Mouse (Mus musculus) lung, postnatal 0 days (tissue): ENCODE measurements at regions not wholly inside any gene's neighbourhood (a gene's known extent, or its start where the extent isn't known, plus 50 kb on each side); places are given as distances from the start of the nearest gene placed in this dataset.

ENCODE experiments used
- ATAC-seq: fragments of 200-750 bp; cut with Nextera tagmentation; 2 replicates; pipeline ENCODE4 v1.8.0; 2017; ENCODE audit warnings: moderate library complexity
- DNase-seq: peaks from one replicate; pipeline ENCODE4 v3.0.0-alpha.2; 2016; ENCODE audit warnings: low spot score
- H3K27ac ChIP-seq: fragments of 300-500 bp; sonication (generic); 2 replicates; pipeline ENCODE4 v1.5.1; 2014; ENCODE audit warnings: antibody characterized with exemption, mild to moderate bottlenecking, low read length, mixed read lengths
- H3K27me3 ChIP-seq: fragments of 300-500 bp; sonication (generic); replicated peaks from 2 replicates; pipeline ENCODE4 v1.6.1; 2014; ENCODE audit warnings: low read length, mixed read lengths; ENCODE audit not compliant: insufficient read depth
- H3K36me3 ChIP-seq: fragments of 300-500 bp; sonication (generic); 2 replicates; pipeline ENCODE4 v1.6.1; 2014; ENCODE audit warnings: low read length, mixed read lengths; ENCODE audit not compliant: insufficient read depth
- H3K4me1 ChIP-seq: fragments of 300-500 bp; sonication (generic); 2 replicates; pipeline ENCODE4 v1.6.1; 2014; ENCODE audit warnings: antibody characterized with exemption, low read depth, low read length, mixed read lengths; ENCODE audit not compliant: insufficient read depth
- H3K4me2 ChIP-seq: fragments of 300-500 bp; sonication (generic); replicated peaks from 2 replicates; pipeline ENCODE4 v1.6.1; 2014; ENCODE audit warnings: low read depth, mild to moderate bottlenecking, low read length, moderate library complexity, mixed read lengths
- H3K4me3 ChIP-seq: fragments of 300-500 bp; sonication (generic); 2 replicates; pipeline ENCODE4 v1.5.1; 2014; ENCODE audit warnings: low read depth, low read length
- H3K9ac ChIP-seq: fragments of 300-500 bp; sonication (generic); replicated peaks from 2 replicates; pipeline ENCODE4 v1.6.1; 2014; ENCODE audit warnings: low read depth, mild to moderate bottlenecking
- H3K9me3 ChIP-seq: fragments of 300-500 bp; sonication (generic); 2 replicates; pipeline ENCODE4 v1.6.1; 2016; ENCODE audit warnings: low read length, mixed read lengths
- CTCF ChIP-seq: IDR thresholded peaks from 2 replicates; pipeline ENCODE4 v1.5.1; 2016; ENCODE audit warnings: antibody characterized with exemption, mild to moderate bottlenecking
- EP300 ChIP-seq: IDR thresholded peaks from 2 replicates; pipeline ENCODE4 v1.6.1; 2016; ENCODE audit warnings: antibody characterized with exemption, mild to moderate bottlenecking, control low read depth
- WGBS: fragments of 180-500 bp; shearing (Covaris S2); extraction: QIAGEN DNeasy Blood & Tissue Kit; methylation state at CpG from one replicate; pipeline ENCODE4 v1.1.7; 2014; 5-methylcytosine and 5-hydroxymethylcytosine counted together

DNA sequence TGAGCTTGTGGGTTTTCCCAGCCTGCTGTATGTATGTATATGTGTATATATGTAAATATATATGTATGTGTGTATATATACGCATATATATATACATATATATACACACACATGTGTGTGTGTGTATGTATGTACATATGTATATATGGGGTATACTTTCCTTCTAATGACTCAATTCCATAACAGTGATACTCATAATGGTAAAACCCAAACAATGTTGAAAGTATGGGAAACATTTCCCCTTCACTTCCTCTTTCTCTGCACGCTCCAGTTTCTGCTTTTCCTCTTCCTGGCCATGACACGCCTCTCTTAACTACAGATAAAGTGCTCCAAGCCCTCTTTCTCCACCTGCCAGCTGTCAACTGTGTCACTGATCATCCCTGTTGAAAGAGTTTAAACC is 110.1 kb upstream of the Gdf10 start:
- 42% methylated on average over 3 of the region's 3 CpGs for WGBS
- H3K4me2 ChIP-seq, result no peak overlapping the region
- no peak overlapping the region for H3K4me3 ChIP-seq
- ATAC-seq (no peak), DNase-seq (no peak)
- H3K27ac ChIP-seq, result no peak overlapping the region
- no peak overlapping the region for H3K9ac ChIP-seq
- no peaks in the 10 kb centered on the region for H3K9me3 ChIP-seq
- no peak for TF ChIP-seq EP300
- no peak for TF ChIP-seq CTCF
- peaks cover 3% of the 10 kb centered on the region; the same call in 1 of the 2 replicates for H3K4me1 ChIP-seq
- no peaks in the 10 kb centered on the region for H3K27me3 ChIP-seq
- no peaks in the 10 kb centered on the region for H3K36me3 ChIP-seq

DNA sequence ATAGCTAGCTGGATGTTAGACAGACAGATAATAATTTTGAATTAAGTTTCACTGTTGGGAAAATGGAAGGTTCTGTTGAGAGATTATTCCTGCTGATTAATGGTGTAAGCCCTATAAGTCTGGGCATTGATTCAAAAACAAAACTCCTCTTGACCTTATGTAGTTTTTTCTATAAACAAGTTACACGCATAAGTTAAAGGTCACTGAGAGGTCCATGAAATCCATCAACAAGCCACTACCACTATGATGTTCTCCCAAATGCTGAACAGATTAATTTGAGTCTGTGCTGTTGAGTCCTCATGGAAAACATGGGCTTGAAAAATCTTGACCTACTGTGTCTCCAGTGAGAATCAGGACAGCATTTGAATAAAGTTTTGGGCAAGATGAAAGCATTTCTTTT is 109.3 kb upstream of the Gdf10 start:
- DNase-seq, result peak; percentile 57
- no peak overlapping the region for H3K4me2 ChIP-seq
- H3K36me3 ChIP-seq, result no peaks in the 10 kb centered on the region
- H3K27ac ChIP-seq, result no peak overlapping the region
- TF ChIP-seq EP300, result peak; percentile 59
- TF ChIP-seq CTCF, result no peak
- ATAC-seq, result peak; percentile 54
- no peaks in the 10 kb centered on the region for H3K9me3 ChIP-seq
- no peaks in the 10 kb centered on the region for H3K27me3 ChIP-seq
- no peak overlapping the region for H3K9ac ChIP-seq
- 28% methylated on average over 1 of the region's 1 CpGs for WGBS
- no peak overlapping the region for H3K4me3 ChIP-seq
- no peaks in the 10 kb centered on the region for H3K4me1 ChIP-seq

DNA sequence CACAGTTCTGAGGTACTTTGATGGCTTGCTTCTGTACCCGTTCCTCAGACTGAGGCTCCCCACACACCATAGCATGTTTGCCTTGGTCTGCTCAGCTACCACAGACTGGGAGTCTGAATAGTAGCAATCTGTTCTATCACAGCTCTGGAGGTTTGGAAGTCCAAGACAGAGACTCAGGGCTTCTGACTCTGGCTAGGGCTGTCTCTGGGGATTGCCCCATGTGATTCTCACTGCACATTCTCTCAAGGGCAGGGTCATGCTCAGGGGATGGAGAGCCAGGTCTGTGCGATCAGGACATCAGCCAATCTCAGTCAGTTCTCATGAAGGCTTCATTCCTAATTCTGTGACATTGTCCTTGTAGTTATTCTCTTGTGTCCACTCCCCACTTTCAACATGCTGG is 108.8 kb upstream of the Gdf10 start:
- DNase-seq, result no peak
- no peak for ATAC-seq
- Histone ChIP-seq H3K27ac (no peak overlapping the region), H3K27me3 (no peaks in the 10 kb centered on the region), H3K4me1 (no peaks in the 10 kb centered on the region), H3K9ac (no peak overlapping the region), H3K4me2 (no peak overlapping the region), H3K9me3 (no peaks in the 10 kb centered on the region), H3K4me3 (no peak overlapping the region), H3K36me3 (no peaks in the 10 kb centered on the region)
- 58% methylated on average over 2 of the region's 2 CpGs for whole genome bisulfite sequencing
- no peak for TF ChIP-seq EP300
- no peak for TF ChIP-seq CTCF

DNA sequence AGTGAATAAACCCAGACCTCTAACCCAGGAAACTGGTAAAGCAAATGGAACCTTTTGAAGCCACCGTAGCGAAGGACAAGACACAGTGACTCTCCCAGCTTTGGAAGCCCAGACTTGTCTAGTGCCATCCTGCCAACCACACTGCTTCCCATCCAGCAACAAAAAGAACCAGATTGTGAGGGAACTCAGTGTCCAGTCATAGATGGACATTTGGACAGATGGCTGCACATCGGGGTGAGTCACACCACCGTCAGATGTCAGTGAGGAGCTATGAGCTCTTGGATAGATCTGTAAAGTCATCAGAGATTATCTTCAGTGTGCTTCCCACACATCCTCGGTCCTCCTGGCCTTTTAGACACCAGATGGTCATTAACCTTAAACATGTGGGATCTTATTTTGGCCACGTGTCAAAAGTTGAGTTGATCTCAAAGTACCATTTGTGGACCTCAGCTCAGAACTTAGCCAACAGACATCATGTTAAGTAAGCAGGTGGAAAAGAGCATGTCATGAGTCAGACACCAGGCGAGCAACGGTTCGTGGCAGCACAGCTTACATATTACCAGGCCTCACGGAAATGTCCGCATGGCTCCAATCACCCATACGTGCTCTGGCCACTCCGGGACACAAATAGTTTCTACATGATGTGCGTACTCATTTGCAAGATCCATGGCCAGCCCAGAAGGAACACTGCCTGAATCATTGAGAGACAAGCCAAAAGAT is 102.7 kb upstream of the Gdf10 start:
- Histone ChIP-seq H3K9ac (no peak overlapping the region), H3K4me1 (0 out of 2 replicates have a peak, but pooled peaks cover 9% of the 10 kb centered on the region), H3K27me3 (no peaks in the 10 kb centered on the region), H3K9me3 (no peaks in the 10 kb centered on the region), H3K4me2 (no peak overlapping the region), H3K4me3 (no peak overlapping the region), H3K27ac (no peak overlapping the region), H3K36me3 (no peaks in the 10 kb centered on the region)
- DNase-seq (peak; percentile 50), ATAC-seq (peak; percentile 62)
- TF ChIP-seq EP300 (no peak), CTCF (no peak)
- 66% methylated on average over 14 of the region's 14 CpGs for WGBS

DNA sequence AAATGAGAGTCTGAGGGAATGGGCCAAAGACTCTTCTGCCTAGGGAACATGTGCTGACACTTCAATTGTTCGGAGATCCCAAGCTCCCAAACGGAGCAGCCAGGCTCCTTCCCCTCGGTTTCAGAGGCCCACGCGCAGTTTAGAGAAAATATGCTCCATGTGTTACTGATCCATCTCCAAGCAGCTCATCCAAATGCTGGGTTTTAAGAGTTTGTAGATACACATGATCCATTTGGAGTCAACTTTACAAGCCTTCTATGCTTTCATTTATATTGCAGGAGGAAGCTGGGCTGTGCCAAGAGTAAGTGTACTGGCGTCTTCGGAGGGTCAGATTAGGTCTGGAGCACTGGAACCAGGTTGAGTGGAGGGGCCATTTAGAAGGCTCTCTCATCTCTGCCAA is 102.0 kb upstream of the Gdf10 start:
- TF ChIP-seq EP300 (no peak), CTCF (no peak)
- WGBS, result 64% methylated on average over 7 of the region's 7 CpGs
- Histone ChIP-seq H3K4me2 (no peak overlapping the region), H3K27ac (no peak overlapping the region), H3K4me3 (no peak overlapping the region), H3K27me3 (no peaks in the 10 kb centered on the region), H3K36me3 (no peaks in the 10 kb centered on the region), H3K9me3 (no peaks in the 10 kb centered on the region), H3K9ac (no peak overlapping the region), H3K4me1 (peaks cover 9% of the 10 kb centered on the region; the same call in 1 of the 2 replicates)
- peak; percentile 38 for DNase-seq
- peak; percentile 9; the same call in 1 of the 2 replicates for ATAC-seq

DNA sequence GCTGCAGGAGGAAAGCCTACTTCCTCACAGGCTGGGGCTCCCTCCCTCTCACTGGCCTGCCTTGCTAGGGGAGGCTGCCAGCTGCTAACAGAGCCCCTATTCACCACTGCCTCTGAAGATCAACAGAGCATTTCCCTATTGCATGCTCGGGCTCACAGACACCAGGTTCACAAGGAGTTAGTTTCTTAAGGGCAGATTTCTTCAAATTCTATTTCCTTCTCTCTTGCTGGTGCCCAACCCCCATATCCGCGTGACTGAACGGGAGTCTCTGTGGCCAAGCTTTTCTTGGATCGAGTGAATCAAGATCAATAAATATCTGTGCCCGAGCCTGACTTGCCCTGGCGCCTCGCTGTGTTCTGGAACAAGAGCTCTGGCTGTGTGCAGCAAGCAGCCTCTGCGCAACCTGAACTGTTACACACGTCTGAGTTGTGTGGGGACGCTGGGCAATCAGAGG is 98.9 kb upstream of the Gdf10 start:
- no peaks in the 10 kb centered on the region for H3K36me3 ChIP-seq
- no peak overlapping the region for H3K27ac ChIP-seq
- TF ChIP-seq CTCF, result no peak
- TF ChIP-seq EP300, result no peak
- H3K4me1 ChIP-seq, result peaks cover 9% of the 10 kb centered on the region; the same call in 1 of the 2 replicates
- WGBS, result 39% methylated on average over 11 of the region's 11 CpGs
- H3K27me3 ChIP-seq, result no peaks in the 10 kb centered on the region
- no peaks in the 10 kb centered on the region for H3K9me3 ChIP-seq
- ATAC-seq (no peak), DNase-seq (peak; percentile 7)
- H3K4me2 ChIP-seq, result no peak overlapping the region
- no peak overlapping the region for H3K4me3 ChIP-seq
- no peak overlapping the region for H3K9ac ChIP-seq
